Mouse (Mus musculus): ENCODE data around the gene Zfp710. TPM values are rescaled to one million over a fixed set of nuclear protein-coding genes. Genes with fewer than 3 reads are reported as not detected.

The Zfp710 gene
- polyA plus RNA-seq, 1 experiment = 28.1 TPM

DNA sequence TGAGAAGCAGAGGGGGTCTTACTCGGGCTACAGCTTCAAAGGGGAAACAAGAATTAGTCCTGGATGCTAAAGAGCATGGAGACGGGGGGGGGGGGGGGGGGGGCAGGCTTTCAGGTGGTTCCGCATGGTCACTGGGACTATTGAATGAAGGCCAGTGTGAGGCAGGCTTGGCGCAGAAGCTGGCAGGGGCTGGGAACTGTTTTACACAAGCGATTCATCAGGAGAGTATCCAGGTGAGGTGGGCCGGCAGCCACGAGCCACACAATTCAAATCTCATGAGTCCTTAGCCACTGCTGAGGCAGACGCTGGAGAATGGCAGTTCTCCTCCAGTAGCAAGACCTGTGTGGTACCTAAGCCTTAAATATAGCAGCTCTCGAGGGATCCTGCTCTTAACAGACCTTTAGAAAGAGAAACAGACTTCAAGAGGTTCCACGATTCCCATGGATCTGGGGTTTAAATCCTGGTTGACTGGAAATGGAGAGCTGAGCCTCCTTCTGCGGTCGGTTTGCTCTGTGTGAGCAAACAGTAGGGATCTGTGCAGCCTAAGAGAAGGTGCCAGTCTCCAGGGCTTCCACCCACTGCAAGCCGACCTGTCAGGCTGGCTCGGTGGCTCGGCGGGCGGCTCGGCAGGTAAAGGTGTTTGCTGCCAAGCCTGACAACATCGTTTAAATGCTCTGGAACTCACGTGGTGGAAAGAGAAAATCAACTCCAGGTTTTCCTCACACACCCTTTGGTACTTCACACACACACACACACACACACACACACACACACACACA lies 19.6 kb upstream of the Zfp710 start:
- Histone ChIP-seq H3K4me1 (ENCODE audit: control insufficient read depth, insufficient read depth, low read length) (no peaks in the 10 kb centered on the region), H3K4me3 (replicated peaks; ENCODE audit: control insufficient read depth, low read depth, low read length) (no peak overlapping the region), H3K27ac (ENCODE audit: control insufficient read depth, insufficient read depth, low read depth, low read length, poor library complexity) (no peak overlapping the region)
- whole genome bisulfite sequencing = 80% methylated on average over 20 of the region's 20 CpGs
- TF ChIP-seq CTCF (IDR thresholded peaks at IDR 0.05; ENCODE audit: control insufficient read depth, insufficient read depth, low read length) = no peak
- TF ChIP-seq POLR2A (IDR thresholded peaks at IDR 0.05; ENCODE audit: borderline replicate concordance, control insufficient read depth, low read depth, low read length) = no peak

DNA sequence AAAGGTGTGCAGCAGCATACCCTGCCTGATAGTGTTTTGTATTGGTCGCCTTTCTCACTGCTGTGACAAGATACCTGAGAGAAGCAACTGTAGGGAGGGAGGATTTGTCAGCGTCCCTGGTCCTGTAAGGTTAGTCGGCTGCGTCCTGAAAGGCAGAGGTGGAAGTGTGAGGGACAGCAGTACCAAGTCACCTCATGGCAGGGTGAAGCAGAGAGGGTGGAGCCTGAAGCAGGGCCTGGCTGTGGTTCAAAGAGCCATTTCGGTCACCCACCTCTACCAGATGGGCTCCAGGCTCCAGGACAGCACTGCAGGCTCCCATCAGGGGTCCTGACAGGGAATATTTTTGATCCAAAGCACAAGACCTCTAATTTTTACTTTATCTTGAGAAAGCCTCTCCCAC lies 13.9 kb upstream of the Zfp710 start:
- 81% methylated on average over 5 of the region's 5 CpGs for WGBS
- Histone ChIP-seq H3K4me1 (ENCODE audit: control insufficient read depth, insufficient read depth, low read length) (peaks cover 3% of the 10 kb centered on the region), H3K27ac (ENCODE audit: control insufficient read depth, insufficient read depth, low read depth, low read length, poor library complexity) (no peak overlapping the region; the same call in 1 of the 2 replicates), H3K4me3 (replicated peaks; ENCODE audit: control insufficient read depth, low read depth, low read length) (no peak overlapping the region)
- no peak for TF ChIP-seq POLR2A (IDR thresholded peaks at IDR 0.05; ENCODE audit: borderline replicate concordance, control insufficient read depth, low read depth, low read length)
- TF ChIP-seq CTCF (IDR thresholded peaks at IDR 0.05; ENCODE audit: control insufficient read depth, insufficient read depth, low read length) = no peak; the same call in 1 of the 2 replicates

DNA sequence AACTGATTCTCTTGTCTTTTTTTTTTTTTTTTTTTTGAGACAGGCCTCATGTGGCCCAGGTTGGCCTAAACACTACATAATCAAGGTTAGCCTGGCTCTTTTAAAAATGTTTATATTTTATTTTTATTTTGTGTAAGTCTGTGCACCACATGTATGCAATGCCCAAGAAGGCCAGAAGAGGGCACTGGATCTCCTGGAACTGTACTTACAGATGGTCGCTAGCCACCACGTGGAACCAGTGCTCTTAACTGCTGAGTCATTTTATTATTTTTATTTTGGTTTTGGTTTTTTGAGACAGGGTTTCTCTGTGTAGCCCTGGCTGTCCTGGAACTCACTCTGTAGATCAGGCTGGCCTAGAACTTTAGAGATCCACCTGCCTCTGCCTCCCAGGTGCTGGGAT lies 13.1 kb upstream of the Zfp710 start:
- WGBS = 14% methylated on average over 2 of the region's 2 CpGs
- Histone ChIP-seq H3K4me3 (replicated peaks; ENCODE audit: control insufficient read depth, low read depth, low read length) (no peak overlapping the region), H3K27ac (ENCODE audit: control insufficient read depth, insufficient read depth, low read depth, low read length, poor library complexity) (no peak overlapping the region), H3K4me1 (ENCODE audit: control insufficient read depth, insufficient read depth, low read length) (peaks cover 3% of the 10 kb centered on the region)
- TF ChIP-seq CTCF (IDR thresholded peaks at IDR 0.05; ENCODE audit: control insufficient read depth, insufficient read depth, low read length) (peak; percentile 78), POLR2A (IDR thresholded peaks at IDR 0.05; ENCODE audit: borderline replicate concordance, control insufficient read depth, low read depth, low read length) (no peak)

DNA sequence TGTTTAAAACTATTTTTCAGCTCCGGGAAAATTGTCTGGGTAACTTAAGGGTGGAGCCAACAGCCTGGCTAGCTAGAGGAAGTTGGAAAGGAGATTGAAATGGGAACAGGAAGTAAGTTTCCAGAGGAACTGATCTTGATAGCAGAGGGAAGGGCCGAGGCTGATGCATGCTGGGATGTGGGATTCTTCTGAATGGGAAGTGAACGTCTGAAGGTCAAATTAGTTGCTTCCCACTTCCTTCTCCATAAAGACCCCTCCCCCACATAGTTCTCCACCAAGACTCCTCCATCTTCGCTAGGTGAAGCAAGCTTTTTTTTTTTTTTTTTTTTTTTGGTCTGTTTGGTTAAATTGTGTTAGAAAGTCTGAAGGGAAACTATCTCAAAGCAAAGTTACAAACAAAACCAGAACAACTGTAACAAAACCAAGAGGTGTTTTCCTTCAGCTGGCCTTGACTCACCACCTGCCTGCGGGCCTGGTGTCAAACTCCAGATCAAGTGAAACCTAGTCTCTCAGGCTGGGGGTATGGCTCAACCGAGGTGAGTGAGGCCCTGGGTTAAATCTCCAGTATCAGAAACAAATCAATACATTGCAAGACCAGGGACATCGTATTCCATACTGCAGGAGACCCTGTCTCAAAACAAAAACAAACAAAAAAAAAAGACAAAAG lies 10.6 kb upstream of the Zfp710 start:
- 24% methylated on average over 7 of the region's 7 CpGs for WGBS

DNA sequence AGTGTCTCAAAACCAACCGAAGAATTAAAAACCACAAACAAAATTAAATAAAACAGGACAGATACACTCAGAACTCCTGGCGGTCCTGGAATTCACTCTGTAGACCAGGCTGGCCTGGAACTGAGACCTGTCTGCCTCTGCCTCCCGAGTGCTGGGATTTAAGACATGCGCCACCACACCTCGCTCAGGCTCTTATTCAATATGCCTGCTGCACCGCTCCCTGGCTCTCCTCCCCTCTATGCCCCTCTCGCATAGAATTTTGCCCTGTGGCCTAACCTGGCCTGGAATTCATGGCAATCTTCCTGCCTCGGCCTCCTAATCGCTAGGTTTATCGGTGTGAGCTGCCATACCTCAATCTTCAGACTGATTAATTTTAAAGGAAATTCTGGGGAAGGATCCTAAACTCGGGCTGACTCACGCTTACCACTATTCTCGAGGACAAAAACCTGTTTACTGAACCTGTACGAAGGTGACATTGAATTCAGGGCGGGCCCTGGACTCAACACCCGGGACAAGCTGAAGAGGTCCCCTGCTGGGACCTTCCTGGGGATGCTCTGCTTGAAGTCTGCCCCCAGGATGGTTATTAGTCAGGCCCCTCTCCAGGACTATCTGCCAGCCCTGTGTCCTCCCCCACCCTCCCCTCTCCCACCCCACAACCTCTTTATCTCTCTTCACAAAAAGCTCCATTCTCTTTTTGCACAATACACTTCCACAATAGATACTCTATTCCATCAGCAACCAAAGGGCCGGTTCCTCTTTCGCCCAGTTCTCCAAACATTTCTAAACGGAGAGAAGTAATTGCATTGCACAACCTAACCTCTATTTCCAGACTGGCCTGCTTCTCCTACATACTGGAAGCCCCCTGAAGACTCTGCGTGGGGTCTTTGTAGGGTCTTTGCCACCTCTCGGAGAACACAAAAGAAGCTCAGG lies 9.5 kb upstream of the Zfp710 start:
- TF ChIP-seq CTCF (IDR thresholded peaks at IDR 0.05; ENCODE audit: control insufficient read depth, insufficient read depth, low read length) (no peak), POLR2A (IDR thresholded peaks at IDR 0.05; ENCODE audit: borderline replicate concordance, control insufficient read depth, low read depth, low read length) (no peak)

More for the DNA sequence above, 10.6 kb upstream of the Zfp710 start:
- TF ChIP-seq POLR2A (IDR thresholded peaks at IDR 0.05; ENCODE audit: borderline replicate concordance, control insufficient read depth, low read depth, low read length) = no peak
- no peak overlapping the region for H3K4me3 ChIP-seq (replicated peaks; ENCODE audit: control insufficient read depth, low read depth, low read length)
- H3K27ac ChIP-seq (ENCODE audit: control insufficient read depth, insufficient read depth, low read depth, low read length, poor library complexity) = no peak overlapping the region
- peaks cover 3% of the 10 kb centered on the region for H3K4me1 ChIP-seq (ENCODE audit: control insufficient read depth, insufficient read depth, low read length)

DNA sequence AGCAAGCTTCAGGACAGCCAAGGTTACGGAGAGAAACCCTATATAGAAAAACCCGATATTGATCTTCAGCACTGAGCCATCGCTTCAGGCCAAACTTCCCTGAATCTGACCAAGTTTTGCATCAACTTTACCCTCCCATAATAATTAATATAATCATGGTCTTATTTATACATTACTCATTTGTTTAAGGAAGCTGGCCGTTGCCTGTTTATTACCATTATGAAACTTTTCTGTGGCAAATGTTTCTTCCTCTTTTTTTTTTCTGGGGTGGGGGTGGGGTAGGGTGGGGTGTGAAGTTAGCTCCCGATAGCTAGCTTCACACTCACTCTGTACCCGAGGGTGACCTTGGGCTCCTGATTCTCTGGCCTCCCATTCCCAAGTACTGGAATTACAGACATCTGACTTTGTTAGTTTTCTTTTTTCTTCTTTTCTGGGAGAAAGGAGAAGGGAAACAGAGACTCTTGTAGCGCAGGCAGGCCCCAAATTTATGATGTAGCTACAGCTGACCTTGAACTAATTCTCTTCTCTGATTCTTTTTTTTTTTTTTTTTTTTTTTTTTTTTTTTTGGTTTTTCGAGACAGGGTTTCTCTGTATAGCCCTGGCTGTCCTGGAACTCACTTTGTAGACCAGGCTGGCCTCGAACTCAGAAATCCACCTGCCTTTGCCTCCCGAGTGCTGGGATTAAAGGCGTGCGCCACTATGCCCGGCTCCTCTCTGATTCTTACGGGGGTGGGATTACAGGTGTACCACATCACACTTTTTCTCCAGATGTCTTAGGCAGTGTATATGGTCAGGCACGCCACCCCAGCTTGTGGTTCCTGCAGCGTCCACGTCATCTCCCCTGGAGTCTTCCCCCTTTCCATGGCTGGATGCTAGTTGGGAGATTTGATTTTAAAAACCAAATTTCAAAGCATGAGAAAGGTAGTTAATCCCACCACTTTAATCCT lies 5.8 kb upstream of the Zfp710 start:
- H3K4me1 ChIP-seq (ENCODE audit: control insufficient read depth, insufficient read depth, low read length) = peaks cover 7% of the 10 kb centered on the region
- H3K4me3 ChIP-seq (replicated peaks; ENCODE audit: control insufficient read depth, low read depth, low read length) = no peak overlapping the region
- 47% methylated on average over 16 of the region's 17 CpGs for whole genome bisulfite sequencing
- TF ChIP-seq CTCF (IDR thresholded peaks at IDR 0.05; ENCODE audit: control insufficient read depth, insufficient read depth, low read length) (no peak), POLR2A (IDR thresholded peaks at IDR 0.05; ENCODE audit: borderline replicate concordance, control insufficient read depth, low read depth, low read length) (no peak)
- peak overlapping the region; percentile 58 for H3K27ac ChIP-seq (ENCODE audit: control insufficient read depth, insufficient read depth, low read depth, low read length, poor library complexity)

More for the DNA sequence above, 9.5 kb upstream of the Zfp710 start:
- H3K4me3 ChIP-seq (replicated peaks; ENCODE audit: control insufficient read depth, low read depth, low read length) = no peak overlapping the region
- H3K27ac ChIP-seq (ENCODE audit: control insufficient read depth, insufficient read depth, low read depth, low read length, poor library complexity) = peak overlapping the region; percentile 53
- peaks cover 7% of the 10 kb centered on the region for H3K4me1 ChIP-seq (ENCODE audit: control insufficient read depth, insufficient read depth, low read length)
- 61% methylated on average over 21 of the region's 21 CpGs for WGBS

Data from bone marrow, adult 2 months (tissue).